Mouse (Mus musculus) heart, postnatal 0 days (tissue): ENCODE measurements around the gene Gpatch8. TPM values are rescaled to one million over a fixed set of nuclear protein-coding genes. Genes with fewer than 3 reads are reported as not detected.

Experiments used
- ATAC-seq: fragments of 200-750 bp; cut with Nextera tagmentation; 2 replicates; pipeline ENCODE4 v1.8.0; 2017; ENCODE audit warnings: low read depth, moderate number of reproducible peaks, moderate library complexity; ENCODE audit not compliant: insufficient read depth
- DNase-seq: peaks from one replicate; pipeline ENCODE4 v3.0.0-alpha.2; 2016; ENCODE audit warnings: low spot score
- H3K27ac ChIP-seq: fragments of 300-500 bp; sonication (generic); 2 replicates; pipeline ENCODE4 v1.5.1; 2014; ENCODE audit warnings: low read depth, mild to moderate bottlenecking
- H3K27me3 ChIP-seq: fragments of 300-500 bp; sonication (generic); 2 replicates; pipeline ENCODE4 v1.6.1; 2014; ENCODE audit warnings: low read length, mixed read lengths; ENCODE audit not compliant: control insufficient read depth, insufficient read depth
- H3K36me3 ChIP-seq: fragments of 300-500 bp; sonication (generic); replicated peaks from 2 replicates; pipeline ENCODE4 v1.6.1; 2014; ENCODE audit warnings: low read length, mixed read lengths; ENCODE audit not compliant: control insufficient read depth, insufficient read depth
- H3K4me1 ChIP-seq: fragments of 300-500 bp; sonication (generic); 2 replicates; pipeline ENCODE4 v1.6.1; 2014; ENCODE audit warnings: antibody characterized with exemption; ENCODE audit not compliant: control insufficient read depth, insufficient read depth
- H3K4me2 ChIP-seq: fragments of 300-500 bp; sonication (generic); 2 replicates; pipeline ENCODE4 v1.6.1; 2014; ENCODE audit warnings: low read depth, mild to moderate bottlenecking, low read length, moderate library complexity
- H3K4me3 ChIP-seq: fragments of 300-500 bp; sonication (generic); 2 replicates; pipeline ENCODE4 v1.5.1; 2014; ENCODE audit warnings: low read depth, low read length
- H3K9ac ChIP-seq: fragments of 300-500 bp; sonication (generic); replicated peaks from 2 replicates; pipeline ENCODE4 v1.6.1; 2014; ENCODE audit warnings: low read depth, low read length, mixed read lengths
- H3K9me3 ChIP-seq: fragments of 300-500 bp; sonication (generic); replicated peaks from 2 replicates; pipeline ENCODE4 v1.6.1; 2016; ENCODE audit warnings: low read length; ENCODE audit not compliant: control insufficient read depth
- CTCF ChIP-seq: IDR thresholded peaks from 2 replicates; pipeline ENCODE4 v1.5.1; 2016; ENCODE audit warnings: antibody characterized with exemption, control low read depth, low read depth
- EP300 ChIP-seq: IDR thresholded peaks from 2 replicates; pipeline ENCODE4 v1.6.1; 2016; ENCODE audit warnings: antibody characterized with exemption, low read depth
- WGBS: fragments of 180-500 bp; shearing (Covaris S2); extraction: QIAGEN DNeasy Blood & Tissue Kit; methylation state at CpG from one replicate; pipeline ENCODE4 v1.1.7; 2014; 5-methylcytosine and 5-hydroxymethylcytosine counted together
- polyA plus RNA-seq: library from polyadenylated mRNA; unstranded; fragments of >200 nt; fragmentation: Nextera tagmentation; extraction: Ambion mirVana; gene quantifications from 2 replicates; pipeline ENCODE4 v1.2.1, GENCODE M21; 2015
- total RNA-seq: library from RNA; depleted of rRNA; stranded (reverse); fragments of >200 nt; gene quantifications from 2 replicates; pipeline ENCODE4 v1.2.3, GENCODE M21; 2014; ENCODE audit warnings: low replicate concordance

The Gpatch8 gene
- total and polyA plus RNA-seq, 2 experiments from 2014 or later = 25.8 to 40.8 TPM

- no peak for DNase-seq
- Histone ChIP-seq H3K9ac (no peak overlapping the region; the same call in 1 of the 2 replicates), H3K36me3 (peaks cover 19% of the 10 kb centered on the region), H3K9me3 (no peaks in the 10 kb centered on the region), H3K4me2 (peak overlapping the region; percentile 34; the same call in 1 of the 2 replicates), H3K27me3 (no peaks in the 10 kb centered on the region), H3K27ac (no peak overlapping the region; the same call in 1 of the 2 replicates), H3K4me1 (peaks cover 20% of the 10 kb centered on the region; the same call in 1 of the 2 replicates), H3K4me3 (no peak overlapping the region)
- TF ChIP-seq EP300 = no peak
- TF ChIP-seq CTCF = no peak
- no peak for ATAC-seq
- WGBS = 51% methylated on average over 16 of the region's 16 CpGs
Measured at GRCm38 (mm10) chr11:102432115-102432843, 123.9 kb downstream of the Gpatch8 start.

GRCm38 (mm10) chr11:102431728-102432114 lies 124.5 kb downstream of the Gpatch8 start:
- no peak for DNase-seq
- no peak overlapping the region for H3K27ac ChIP-seq
- WGBS = 73% methylated on average over 3 of the region's 3 CpGs
- peaks cover 19% of the 10 kb centered on the region for H3K36me3 ChIP-seq
- peaks cover 16% of the 10 kb centered on the region; the same call in 1 of the 2 replicates for H3K4me1 ChIP-seq
- TF ChIP-seq CTCF (no peak), EP300 (no peak)
- no peaks in the 10 kb centered on the region for H3K27me3 ChIP-seq
- peak overlapping the region; percentile 34; the same call in 1 of the 2 replicates for H3K4me2 ChIP-seq
- no peak for ATAC-seq
- no peak overlapping the region for H3K4me3 ChIP-seq
- no peak overlapping the region; the same call in 1 of the 2 replicates for H3K9ac ChIP-seq
- H3K9me3 ChIP-seq = no peaks in the 10 kb centered on the region

GRCm38 (mm10) chr11:102431018-102431645 lies 125.1 kb downstream of the Gpatch8 start:
- DNase-seq (peak; percentile 83), ATAC-seq (peak; percentile 31; the same call in 1 of the 2 replicates)
- Histone ChIP-seq H3K9me3 (no peaks in the 10 kb centered on the region), H3K27ac (peak overlapping the region; percentile 91), H3K9ac (peak overlapping the region; percentile 66), H3K4me3 (peak overlapping the region; percentile 89), H3K4me2 (peak overlapping the region; percentile 99), H3K4me1 (peaks cover 16% of the 10 kb centered on the region; the same call in 1 of the 2 replicates), H3K36me3 (peaks cover 15% of the 10 kb centered on the region), H3K27me3 (no peaks in the 10 kb centered on the region)
- WGBS = 0% methylated on average over 7 of the region's 7 CpGs
- TF ChIP-seq CTCF = peak; percentile 84
- no peak; the same call in 1 of the 2 replicates for TF ChIP-seq EP300

GRCm38 (mm10) chr11:102430121-102431017 lies 125.8 kb downstream of the Gpatch8 start, which contains the start of gene Grn:
Grn (plus strand) TSS chr11:102430315.
- H3K27me3 ChIP-seq = no peaks in the 10 kb centered on the region
- DNase-seq (peak; percentile 99), ATAC-seq (peak; percentile 93)
- peaks cover 8% of the 10 kb centered on the region for H3K36me3 ChIP-seq
- WGBS = 0% methylated on average over 29 of the region's 29 CpGs
- H3K4me2 ChIP-seq = peak within 1 kb of the TSS; percentile 99
- H3K4me3 ChIP-seq = peak within 1 kb of the TSS; percentile 89
- peak within 1 kb of the TSS; percentile 91 for H3K27ac ChIP-seq
- H3K9ac ChIP-seq = peak within 1 kb of the TSS; percentile 66
- no peaks in the 10 kb centered on the region for H3K9me3 ChIP-seq
- H3K4me1 ChIP-seq = peaks cover 16% of the 10 kb centered on the region; the same call in 1 of the 2 replicates
- TF ChIP-seq CTCF (no peak), EP300 (peak; percentile 86; the same call in 1 of the 2 replicates)

- 19% methylated on average over 3 of the region's 3 CpGs for WGBS
- ATAC-seq = no peak
- Histone ChIP-seq H3K9ac (peak overlapping the region; percentile 66), H3K4me3 (peak overlapping the region; percentile 89), H3K27me3 (no peaks in the 10 kb centered on the region), H3K4me2 (peak overlapping the region; percentile 99), H3K36me3 (no peaks in the 10 kb centered on the region; the same call in 1 of the 2 replicates), H3K9me3 (no peaks in the 10 kb centered on the region), H3K4me1 (peaks cover 16% of the 10 kb centered on the region; the same call in 1 of the 2 replicates), H3K27ac (peak overlapping the region; percentile 91)
- no peak for DNase-seq
- TF ChIP-seq CTCF (no peak), EP300 (no peak)
Measured at GRCm38 (mm10) chr11:102429551-102429950, 126.6 kb downstream of the Gpatch8 start.
